Mouse (Mus musculus) heart, embryonic 14.5 days (tissue): ENCODE data around the gene Arih2. TPM values are rescaled to one million over a fixed set of nuclear protein-coding genes. Genes with fewer than 3 reads are reported as not detected.
"Not testable (repeated sequence)": the region's sequence is repeated elsewhere in the genome, so short reads cannot be mapped to it uniquely, and the experiment has no call there.

Experiments used
- ATAC-seq: fragments of 200-750 bp; cut with Nextera tagmentation; 2 replicates; pipeline ENCODE4 v1.8.0; 2017; ENCODE audit warnings: low read depth, moderate TSS enrichment; ENCODE audit not compliant: insufficient number of reproducible peaks, insufficient read depth, low FRiP score
- H3K27ac ChIP-seq, 2 experiments: fragments of 200-500 bp in 1 of 2; fragments of 300-500 bp in 1 of 2; sonication (generic) in 1 of 2; replicated peaks in 1 of 2; 2 replicates each; pipeline ENCODE4 v1.5.1; 2012 to 2014; ENCODE audit warnings: low read depth in 2 of 2, low read length in 2 of 2, control low read depth in 1 of 2, mild to moderate bottlenecking in 1 of 2, mixed read lengths in 1 of 2; ENCODE audit not compliant: control insufficient read depth in 1 of 2, insufficient read depth in 1 of 2
- H3K27me3 ChIP-seq: fragments of 300-500 bp; sonication (generic); 2 replicates; pipeline ENCODE4 v1.6.1; 2014; ENCODE audit warnings: mild to moderate bottlenecking, low read length, control low read depth; ENCODE audit not compliant: control insufficient read depth, insufficient read depth
- H3K36me3 ChIP-seq: fragments of 300-500 bp; sonication (generic); 2 replicates; pipeline ENCODE4 v1.6.1; 2014; ENCODE audit warnings: mild to moderate bottlenecking, control low read depth, low read length, mixed read lengths; ENCODE audit not compliant: control insufficient read depth, insufficient read depth
- H3K4me1 ChIP-seq, 2 experiments: fragments of 200-500 bp in 1 of 2; fragments of 300-500 bp in 1 of 2; sonication (generic) in 1 of 2; 2 replicates each; pipeline ENCODE4 v1.6.1; 2012 to 2014; ENCODE audit warnings: low read length in 2 of 2, control low read depth in 1 of 2, mixed read lengths in 1 of 2; ENCODE audit not compliant: control insufficient read depth in 2 of 2, insufficient read depth in 2 of 2
- H3K4me2 ChIP-seq: fragments of 300-500 bp; sonication (generic); 2 replicates; pipeline ENCODE4 v1.6.1; 2014; ENCODE audit warnings: mild to moderate bottlenecking, low read length
- H3K4me3 ChIP-seq, 2 experiments: fragments of 200-500 bp in 1 of 2; fragments of 300-500 bp in 1 of 2; sonication (generic) in 1 of 2; 2 replicates each; pipeline ENCODE4 v1.5.1; 2012 to 2014; ENCODE audit warnings: low read length in 2 of 2, mild to moderate bottlenecking in 2 of 2, control low read depth in 1 of 2, low read depth in 1 of 2, moderate library complexity in 1 of 2; ENCODE audit not compliant: control insufficient read depth in 1 of 2, insufficient read depth in 1 of 2
- H3K9ac ChIP-seq: fragments of 300-500 bp; sonication (generic); 2 replicates; pipeline ENCODE4 v1.6.1; 2014; ENCODE audit warnings: mild to moderate bottlenecking, low read length
- H3K9me3 ChIP-seq: fragments of 300-500 bp; sonication (generic); 2 replicates; pipeline ENCODE4 v1.6.1; 2016; ENCODE audit warnings: low read length, control low read depth; ENCODE audit not compliant: control insufficient read depth
- WGBS: fragments of 180-500 bp; shearing (Covaris S2); extraction: QIAGEN DNeasy Blood & Tissue Kit; methylation state at CpG from one replicate; pipeline ENCODE4 v1.1.7; 2014; 5-methylcytosine and 5-hydroxymethylcytosine counted together
- polyA plus RNA-seq: library from polyadenylated mRNA; unstranded; fragments of >200 nt; fragmentation: Nextera tagmentation; extraction: Ambion mirVana; gene quantifications from 2 replicates; pipeline ENCODE4 v1.2.1, GENCODE M21; 2014

Gene Arih2
- polyA plus RNA-seq, 1 experiment from 2014 or later = 34.8 TPM

GRCm38 (mm10) chr9:108626498-108626897 lies 22.7 kb downstream of the Arih2 start:
- H3K4me3 ChIP-seq = no peak overlapping the region
- H3K4me2 ChIP-seq = no peak overlapping the region
- H3K27me3 ChIP-seq = no peaks in the 10 kb centered on the region
- ATAC-seq = peak; percentile 91
- H3K4me1 ChIP-seq = peaks cover 2 to 23% of the 10 kb centered on the region in 2 experiments; a peak in 3 of 4 replicates
- peaks cover 27% of the 10 kb centered on the region for H3K36me3 ChIP-seq
- H3K9ac ChIP-seq = no peak overlapping the region
- H3K27ac ChIP-seq = peak overlapping the region; percentile 84 to 94
- 27% methylated on average over 2 of the region's 2 CpGs for WGBS
- H3K9me3 ChIP-seq = no peaks in the 10 kb centered on the region

- H3K9me3 ChIP-seq = no peaks in the 10 kb centered on the region
- no peak overlapping the region for H3K4me2 ChIP-seq
- H3K27me3 ChIP-seq = no peaks in the 10 kb centered on the region
- H3K4me1 ChIP-seq = no peaks in the 10 kb centered on the region
- H3K4me3 ChIP-seq = no peak overlapping the region
- no peak overlapping the region for H3K9ac ChIP-seq
- ATAC-seq = no peak
- H3K36me3 ChIP-seq = peaks cover 91% of the 10 kb centered on the region
- H3K27ac ChIP-seq = no peak overlapping the region
- WGBS = 79% methylated on average over 1 of the region's 1 CpGs
Measured at GRCm38 (mm10) chr9:108617301-108617700, 31.9 kb downstream of the Arih2 start.

GRCm38 (mm10) chr9:108611488-108611887 lies 37.7 kb downstream of the Arih2 start:
- Histone ChIP-seq H3K4me2 (no peak overlapping the region), H3K36me3 (peaks cover 100% of the 10 kb centered on the region), H3K27me3 (no peaks in the 10 kb centered on the region), H3K4me3 (no peak overlapping the region), H3K9me3 (no peaks in the 10 kb centered on the region), H3K9ac (no peak overlapping the region), H3K27ac (no peak overlapping the region), H3K4me1 (no peaks in the 10 kb centered on the region)
- ATAC-seq = no peak
- 91% methylated on average over 10 of the region's 10 CpGs for WGBS

- Histone ChIP-seq H3K4me1 (peaks cover 3 to 9% of the 10 kb centered on the region in 2 experiments; a peak in 1 of 4 replicates), H3K4me3 (no peak overlapping the region), H3K27me3 (no peaks in the 10 kb centered on the region), H3K9me3 (no peaks in the 10 kb centered on the region), H3K27ac (no peak overlapping the region), H3K9ac (no peak overlapping the region), H3K36me3 (peaks cover 96% of the 10 kb centered on the region), H3K4me2 (no peak overlapping the region)
- no peak for ATAC-seq
- WGBS = 75% methylated on average over 4 of the region's 4 CpGs
Measured at GRCm38 (mm10) chr9:108608889-108609288, 40.3 kb downstream of the Arih2 start.

- H3K27ac ChIP-seq, ATAC-seq, H3K4me2 ChIP-seq, H3K9me3 ChIP-seq, H3K4me3 ChIP-seq, H3K9ac ChIP-seq, H3K27me3 ChIP-seq: not testable (repeated sequence)
- Histone ChIP-seq H3K4me1 (peaks cover 5 to 10% of the 10 kb centered on the region in 2 experiments; a peak in 1 of 4 replicates), H3K36me3 (peaks cover 96% of the 10 kb centered on the region)
- 84% methylated on average over 5 of the region's 5 CpGs for WGBS
Measured at GRCm38 (mm10) chr9:108607929-108608328, 41.3 kb downstream of the Arih2 start.

- ATAC-seq = no peak
- Histone ChIP-seq H3K4me2 (no peak overlapping the region), H3K4me1 (peaks cover 5 to 13% of the 10 kb centered on the region in 2 experiments; a peak in 2 of 4 replicates), H3K36me3 (peaks cover 51% of the 10 kb centered on the region), H3K27me3 (no peaks in the 10 kb centered on the region), H3K9ac (no peak overlapping the region), H3K27ac (no peak overlapping the region), H3K4me3 (no peak overlapping the region), H3K9me3 (no peaks in the 10 kb centered on the region)
- WGBS = 80% methylated on average over 4 of the region's 4 CpGs
Measured at GRCm38 (mm10) chr9:108601986-108602385, 47.2 kb downstream of the Arih2 start.

GRCm38 (mm10) chr9:108600011-108600410 lies 49.2 kb downstream of the Arih2 start:
- 48% methylated on average over 2 of the region's 2 CpGs for WGBS
- no peak overlapping the region for H3K27ac ChIP-seq

GRCm38 (mm10) chr9:108599021-108599566 lies 50.1 kb downstream of the Arih2 start:
- no peaks in the 10 kb centered on the region for H3K9me3 ChIP-seq
- no peak for ATAC-seq
- WGBS = 78% methylated on average over 4 of the region's 4 CpGs

More at GRCm38 (mm10) chr9:108600011-108600410, 49.2 kb downstream of the Arih2 start:
- ATAC-seq = no peak
- peaks cover 32% of the 10 kb centered on the region for H3K36me3 ChIP-seq
- H3K4me2 ChIP-seq = no peak overlapping the region
- H3K4me1 ChIP-seq = peaks cover 10 to 14% of the 10 kb centered on the region in 2 experiments; a peak in 3 of 4 replicates
- H3K9me3 ChIP-seq = no peaks in the 10 kb centered on the region
- H3K9ac ChIP-seq = no peak overlapping the region
- H3K27me3 ChIP-seq = no peaks in the 10 kb centered on the region
- H3K4me3 ChIP-seq = no peak overlapping the region

More at GRCm38 (mm10) chr9:108599021-108599566, 50.1 kb downstream of the Arih2 start:
- Histone ChIP-seq H3K4me3 (no peak overlapping the region), H3K4me1 (peaks cover 8 to 16% of the 10 kb centered on the region in 2 experiments), H3K27me3 (no peaks in the 10 kb centered on the region), H3K27ac (no peak overlapping the region), H3K4me2 (no peak overlapping the region), H3K9ac (no peak overlapping the region), H3K36me3 (peaks cover 25% of the 10 kb centered on the region)
